Mouse (Mus musculus): ENCODE measurements around the gene Prkab2.

DNA sequence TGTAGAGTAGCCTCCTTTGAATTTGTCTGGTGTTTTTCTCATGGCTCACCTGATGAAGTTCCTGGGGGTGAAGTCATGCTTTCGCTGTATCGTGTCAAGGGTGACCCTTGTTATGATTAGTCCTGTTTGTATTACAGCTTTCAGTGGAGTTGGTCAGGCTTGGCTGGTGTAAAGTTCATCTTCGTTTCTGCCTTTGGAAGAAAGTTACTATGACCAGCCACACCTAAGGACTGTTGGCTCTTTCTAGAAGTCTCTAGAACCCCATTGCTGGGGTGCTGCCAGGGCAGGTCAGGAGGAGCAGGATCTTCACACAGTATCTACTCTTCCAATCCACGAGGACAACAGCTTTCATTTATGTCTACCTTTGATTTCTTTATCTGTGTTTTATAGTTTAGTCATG lies 24.5 kb upstream of the Prkab2 start:
- no peak for TF ChIP-seq CTCF (conservative IDR thresholded peaks at IDR 0.05; ENCODE audit: low read length)
- TF ChIP-seq NANOG (IDR thresholded peaks at IDR 0.05; ENCODE audit: borderline replicate concordance, low read length): no peak
- no peak for TF ChIP-seq POU5F1 (IDR thresholded peaks at IDR 0.05; ENCODE audit: borderline replicate concordance, low read length)

All from E14TG2a.4 (cell line).